Mouse (Mus musculus): ENCODE results near the gene She.
"Not testable (repeated sequence)": the region's sequence is repeated elsewhere in the genome, so short reads cannot be mapped to it uniquely, and the experiment has no call there.

Gene She

GRCm38 (mm10) chr3:89818605-89819004 lies 12.6 kb upstream of the She start:
- no peak for DNase-seq

GRCm38 (mm10) chr3:89819897-89820296 lies 11.3 kb upstream of the She start:
- DNase-seq = no peak

- no peak for DNase-seq
Measured at GRCm38 (mm10) chr3:89820311-89821095, 10.7 kb upstream of the She start.

- no peak for DNase-seq
Measured at GRCm38 (mm10) chr3:89821096-89821513, 10.1 kb upstream of the She start.

GRCm38 (mm10) chr3:89821548-89822480 lies 9.4 kb upstream of the She start:
- DNase-seq = no peak

- DNase-seq = no peak
Measured at GRCm38 (mm10) chr3:89823594-89823993, 7.6 kb upstream of the She start.

GRCm38 (mm10) chr3:89826295-89826694 lies 4.9 kb upstream of the She start:
- no peak for DNase-seq

- DNase-seq = no peak
Measured at GRCm38 (mm10) chr3:89835362-89835761, 4.2 kb downstream of the She start.

GRCm38 (mm10) chr3:89842258-89842657 lies 11.1 kb downstream of the She start:
- peak in 1 of 2 experiments; percentile 14 for DNase-seq

GRCm38 (mm10) chr3:89843148-89843547 lies 12.0 kb downstream of the She start:
- no peak for DNase-seq

- DNase-seq = no peak
Measured at GRCm38 (mm10) chr3:89845814-89846213, 14.6 kb downstream of the She start.

- DNase-seq = no peak
Measured at GRCm38 (mm10) chr3:89847126-89847525, 16.0 kb downstream of the She start.

GRCm38 (mm10) chr3:89847596-89847995 lies 16.4 kb downstream of the She start:
- DNase-seq = no peak

- DNase-seq = no peak
Measured at GRCm38 (mm10) chr3:89848083-89848482, 16.9 kb downstream of the She start.

- no peak for DNase-seq
Measured at GRCm38 (mm10) chr3:89853752-89854151, 22.6 kb downstream of the She start.

- DNase-seq = no peak
Measured at GRCm38 (mm10) chr3:89857353-89857752, 26.2 kb downstream of the She start.

GRCm38 (mm10) chr3:89858123-89858522 lies 27.0 kb downstream of the She start:
- peak in 1 of 2 experiments; percentile 17 for DNase-seq

- DNase-seq = no peak
Measured at GRCm38 (mm10) chr3:89858888-89859287, 27.7 kb downstream of the She start.

- no peak for DNase-seq
Measured at GRCm38 (mm10) chr3:89859936-89860335, 28.8 kb downstream of the She start.

- DNase-seq = no peak
Measured at GRCm38 (mm10) chr3:89860343-89860742, 29.2 kb downstream of the She start.

GRCm38 (mm10) chr3:89861070-89861469 lies 29.9 kb downstream of the She start:
- DNase-seq = no peak

- DNase-seq = no peak
Measured at GRCm38 (mm10) chr3:89862182-89862761, 31.1 kb downstream of the She start.

GRCm38 (mm10) chr3:89863276-89863675 lies 32.1 kb downstream of the She start:
- not testable (repeated sequence) for DNase-seq

Measured in cerebellum, postnatal 36 days (tissue).